ENCODE assay signal across 14 mouse cellular contexts in genomic region chr1:179169749-179170148, GRCm38 (mm10).
DNase-seq lines count a peak whose midpoint lies in the region; ATAC-seq lines count a peak whose summit lies in the region.
"Had no signal": no experiment of that assay in that cellular context is flagged by ENCODE, and none has a peak within 500 bp of the region (broad histone marks: within the 10 kb centered on the region; RNA-seq: fewer than 3 reads in every experiment).

No protein-coding gene starts in this region.

- H3K4me1 ChIP-seq in intestine, embryonic 16.5 days (ENCODE audit: control insufficient read depth, insufficient read depth, low read length) = no peaks in the 10 kb centered on the region
- H3K4me1 ChIP-seq in hindbrain, embryonic 12.5 days = no peaks in the 10 kb centered on the region
- H3K4me1 ChIP-seq in hindbrain, embryonic 13.5 days (replicated peaks) = no peaks in the 10 kb centered on the region
- H3K4me1 ChIP-seq: heart, embryonic 15.5 days; limb, embryonic 15.5 days had no signal

- no peaks in the 10 kb centered on the region for H3K9me3 ChIP-seq in intestine, embryonic 16.5 days (ENCODE audit: control insufficient read depth, low read length)
- no peaks in the 10 kb centered on the region for H3K9me3 ChIP-seq in hindbrain, embryonic 12.5 days (replicated peaks)
- H3K9me3 ChIP-seq in hindbrain, embryonic 13.5 days = no peaks in the 10 kb centered on the region
- H3K9me3 ChIP-seq: heart, embryonic 15.5 days; limb, embryonic 15.5 days had no signal

- peak; percentile 42 for DNase-seq in CD4-positive, CD25-positive, alpha-beta regulatory T cell, adult 2 months (ENCODE audit: low read depth, low spot score)
- DNase-seq in T-cell, adult 2 months (ENCODE audit: low spot score) = peak; percentile 60
- no peak for DNase-seq in kidney, adult 11 months
- DNase-seq in cerebellum, adult 18-20 months = no peak
- DNase-seq: gastrocnemius, postnatal 25 days; kidney, adult 2 months; right cerebral cortex, adult 18-20 months had no signal

- WGBS in intestine, embryonic 16.5 days = 56% methylated on average over 3 of the region's 3 CpGs
- 90% methylated on average over 3 of the region's 3 CpGs for WGBS in hindbrain, embryonic 12.5 days
- WGBS in hindbrain, embryonic 13.5 days = 80% methylated on average over 3 of the region's 3 CpGs

- no peak overlapping the region for H3K9ac ChIP-seq in intestine, embryonic 16.5 days (ENCODE audit: low read depth, low read length)
- no peak overlapping the region for H3K9ac ChIP-seq in hindbrain, embryonic 12.5 days
- H3K9ac ChIP-seq in hindbrain, embryonic 13.5 days = no peak overlapping the region
- H3K9ac ChIP-seq: heart, embryonic 15.5 days; limb, embryonic 15.5 days had no signal

- H3K36me3 ChIP-seq in intestine, embryonic 16.5 days (ENCODE audit: control insufficient read depth, insufficient read depth, low read length) = no peaks in the 10 kb centered on the region
- H3K36me3 ChIP-seq in hindbrain, embryonic 12.5 days = no peaks in the 10 kb centered on the region
- H3K36me3 ChIP-seq in hindbrain, embryonic 13.5 days = no peaks in the 10 kb centered on the region
- H3K36me3 ChIP-seq: heart, embryonic 15.5 days; limb, embryonic 15.5 days had no signal

- peak; percentile 97 for ATAC-seq in intestine, embryonic 16.5 days
- peak; percentile 91 for ATAC-seq in megakaryocyte-erythroid progenitor cell, adult 5-6 weeks (replicated peaks; ENCODE audit: low FRiP score, low TSS enrichment, poor library complexity, severe bottlenecking)
- ATAC-seq in hindbrain, embryonic 12.5 days (ENCODE audit: low FRiP score) = no peak
- no peak for ATAC-seq in hindbrain, embryonic 13.5 days (ENCODE audit: low FRiP score)
- ATAC-seq: forebrain, embryonic 14.5 days had no signal

- no peak overlapping the region for H3K27ac ChIP-seq in intestine, embryonic 16.5 days (ENCODE audit: low read length)
- H3K27ac ChIP-seq in hindbrain, embryonic 12.5 days = no peak overlapping the region
- H3K27ac ChIP-seq in hindbrain, embryonic 13.5 days = no peak overlapping the region
- H3K27ac ChIP-seq: heart, embryonic 15.5 days; limb, embryonic 15.5 days had no signal

- H3K4me2 ChIP-seq in intestine, embryonic 16.5 days (ENCODE audit: low read depth, low read length) = no peak overlapping the region
- no peak overlapping the region for H3K4me2 ChIP-seq in hindbrain, embryonic 12.5 days (replicated peaks)
- H3K4me2 ChIP-seq in hindbrain, embryonic 13.5 days = no peak overlapping the region
- H3K4me2 ChIP-seq: heart, embryonic 15.5 days; limb, embryonic 15.5 days had no signal

- H3K27me3 ChIP-seq in intestine, embryonic 16.5 days (replicated peaks; ENCODE audit: control insufficient read depth, insufficient read depth, low read length) = no peaks in the 10 kb centered on the region
- no peaks in the 10 kb centered on the region for H3K27me3 ChIP-seq in hindbrain, embryonic 12.5 days
- no peaks in the 10 kb centered on the region for H3K27me3 ChIP-seq in hindbrain, embryonic 13.5 days
- H3K27me3 ChIP-seq: heart, embryonic 15.5 days; limb, embryonic 15.5 days had no signal

- H3K4me3 ChIP-seq in intestine, embryonic 16.5 days (ENCODE audit: low read length) = no peak overlapping the region
- H3K4me3 ChIP-seq in hindbrain, embryonic 12.5 days = no peak overlapping the region
- H3K4me3 ChIP-seq in hindbrain, embryonic 13.5 days = no peak overlapping the region
- H3K4me3 ChIP-seq: heart, embryonic 15.5 days; limb, embryonic 15.5 days had no signal

Comparison
In these comparisons a context has a peak if more than half of its experiments do, and no peak if none do; other contexts are left out.
1. DNase-seq: peak in CD4-positive, CD25-positive, alpha-beta regulatory T cell, adult 2 months (single experiment) and T-cell, adult 2 months (single experiment); none in kidney, adult 11 months (single experiment) and cerebellum, adult 18-20 months (0 of 2).
2. ATAC-seq: peak in intestine, embryonic 16.5 days (single experiment) and megakaryocyte-erythroid progenitor cell, adult 5-6 weeks (single experiment); none in hindbrain, embryonic 12.5 days (single experiment) and hindbrain, embryonic 13.5 days (single experiment).